Mouse (Mus musculus) liver, embryonic 12.5 days (tissue): Measurements from ENCODE around the gene Ano6. TPM values are rescaled to one million over a fixed set of nuclear protein-coding genes. Genes with fewer than 3 reads are reported as not detected.
A peak's percentile ranks its signal among the peaks of the same experiment; 100 is the strongest.

Experiments used
- ATAC-seq: fragments of 200-750 bp; cut with Nextera tagmentation; 2 replicates; pipeline ENCODE4 v1.8.0; 2017; ENCODE audit warnings: moderate number of reproducible peaks, mild to moderate bottlenecking, moderate library complexity
- H3K27ac ChIP-seq: fragments of 300-500 bp; sonication (generic); 2 replicates; pipeline ENCODE4 v1.5.1; 2016; ENCODE audit warnings: mild to moderate bottlenecking
- H3K27me3 ChIP-seq: fragments of 300-500 bp; sonication (generic); replicated peaks from 2 replicates; pipeline ENCODE4 v1.6.1; 2016; ENCODE audit warnings: mild to moderate bottlenecking, moderate library complexity
- H3K36me3 ChIP-seq: fragments of 300-500 bp; sonication (generic); 2 replicates; pipeline ENCODE4 v1.6.1; 2016; ENCODE audit warnings: mild to moderate bottlenecking, moderate library complexity
- H3K4me1 ChIP-seq: fragments of 300-500 bp; sonication (generic); 2 replicates; pipeline ENCODE4 v1.6.1; 2016
- H3K4me2 ChIP-seq: fragments of 300-500 bp; sonication (generic); 2 replicates; pipeline ENCODE4 v1.6.1; 2016; ENCODE audit warnings: mild to moderate bottlenecking, moderate library complexity
- H3K4me3 ChIP-seq: fragments of 300-500 bp; sonication (generic); 2 replicates; pipeline ENCODE4 v1.5.1; 2016; ENCODE audit warnings: mild to moderate bottlenecking, moderate library complexity
- H3K9ac ChIP-seq: fragments of 300-500 bp; sonication (generic); 2 replicates; pipeline ENCODE4 v1.6.1; 2016; ENCODE audit warnings: mild to moderate bottlenecking, moderate library complexity
- H3K9me3 ChIP-seq: fragments of 300-500 bp; sonication (generic); replicated peaks from 2 replicates; pipeline ENCODE4 v1.6.1; 2016; ENCODE audit warnings: mild to moderate bottlenecking, moderate library complexity
- WGBS: fragments of 180-500 bp; shearing (Covaris S2); methylation state at CpG from one replicate; pipeline ENCODE4 v1.1.7; 2016; ENCODE audit not compliant: insufficient replicate concordance; 5-methylcytosine and 5-hydroxymethylcytosine counted together
- polyA plus RNA-seq: library from polyadenylated mRNA; unstranded; fragments of >200 nt; fragmentation: Nextera tagmentation; extraction: Ambion mirVana; gene quantifications from 2 replicates; pipeline ENCODE4 v1.2.1, GENCODE M21; 2016

Ano6 gene
- polyA plus RNA-seq, 1 experiment from 2014 or later, result 14.7 TPM

GRCm38 (mm10) chr15:95977939-95978252 is 187.3 kb downstream of the Ano6 start:
- Histone ChIP-seq H3K27ac (no peak overlapping the region), H3K4me2 (no peak overlapping the region), H3K36me3 (peaks cover 11% of the 10 kb centered on the region; the same call in 1 of the 2 replicates), H3K9ac (no peak overlapping the region), H3K4me3 (no peak overlapping the region), H3K4me1 (no peaks in the 10 kb centered on the region), H3K9me3 (no peaks in the 10 kb centered on the region), H3K27me3 (no peaks in the 10 kb centered on the region)
- ATAC-seq, result peak; percentile 60; the same call in 1 of the 2 replicates
- WGBS, result 55% methylated on average over 3 of the region's 3 CpGs

- Histone ChIP-seq H3K4me3 (no peak overlapping the region), H3K4me2 (no peak overlapping the region), H3K27ac (no peak overlapping the region), H3K9me3 (no peaks in the 10 kb centered on the region), H3K4me1 (no peaks in the 10 kb centered on the region), H3K36me3 (no peaks in the 10 kb centered on the region), H3K9ac (no peak overlapping the region), H3K27me3 (no peaks in the 10 kb centered on the region)
- WGBS, result 51% methylated on average over 5 of the region's 5 CpGs
- no peak for ATAC-seq
Observed at GRCm38 (mm10) chr15:95980641-95981040, 190.0 kb downstream of the Ano6 start.

GRCm38 (mm10) chr15:95987916-95988315 is 197.3 kb downstream of the Ano6 start:
- H3K9me3 ChIP-seq, result peaks cover 6% of the 10 kb centered on the region; the same call in 1 of the 2 replicates
- H3K4me2 ChIP-seq, result no peak overlapping the region
- 81% methylated on average over 3 of the region's 3 CpGs for WGBS
- H3K36me3 ChIP-seq, result no peaks in the 10 kb centered on the region
- no peaks in the 10 kb centered on the region for H3K27me3 ChIP-seq
- H3K9ac ChIP-seq, result no peak overlapping the region
- H3K4me1 ChIP-seq, result no peaks in the 10 kb centered on the region
- no peak overlapping the region for H3K27ac ChIP-seq
- H3K4me3 ChIP-seq, result no peak overlapping the region
- no peak for ATAC-seq

- H3K4me3 ChIP-seq, result no peak overlapping the region
- H3K27me3 ChIP-seq, result no peaks in the 10 kb centered on the region
- H3K4me2 ChIP-seq, result no peak overlapping the region
- no peak overlapping the region for H3K27ac ChIP-seq
- H3K9me3 ChIP-seq, result peaks cover 6% of the 10 kb centered on the region; the same call in 1 of the 2 replicates
- no peak overlapping the region for H3K9ac ChIP-seq
- H3K4me1 ChIP-seq, result no peaks in the 10 kb centered on the region
- no peak for ATAC-seq
- 71% methylated on average over 9 of the region's 9 CpGs for WGBS
- no peaks in the 10 kb centered on the region for H3K36me3 ChIP-seq
Observed at GRCm38 (mm10) chr15:95989496-95990124, 199.0 kb downstream of the Ano6 start.

GRCm38 (mm10) chr15:96002958-96003601 is 212.4 kb downstream of the Ano6 start:
- no peak overlapping the region for H3K27ac ChIP-seq
- no peak overlapping the region for H3K4me2 ChIP-seq
- 47% methylated on average over 6 of the region's 6 CpGs for WGBS
- no peak overlapping the region for H3K4me3 ChIP-seq
- ATAC-seq, result no peak
- no peak overlapping the region for H3K9ac ChIP-seq
- H3K4me1 ChIP-seq, result no peaks in the 10 kb centered on the region
- H3K36me3 ChIP-seq, result no peaks in the 10 kb centered on the region
- H3K27me3 ChIP-seq, result no peaks in the 10 kb centered on the region
- no peaks in the 10 kb centered on the region for H3K9me3 ChIP-seq

GRCm38 (mm10) chr15:96011640-96012390 is 221.2 kb downstream of the Ano6 start:
- Histone ChIP-seq H3K27ac (no peak overlapping the region), H3K4me1 (no peaks in the 10 kb centered on the region), H3K4me2 (no peak overlapping the region), H3K36me3 (no peaks in the 10 kb centered on the region), H3K9ac (no peak overlapping the region), H3K9me3 (no peaks in the 10 kb centered on the region; the same call in 1 of the 2 replicates), H3K4me3 (no peak overlapping the region), H3K27me3 (no peaks in the 10 kb centered on the region)
- no peak for ATAC-seq
- WGBS, result 70% methylated on average over 16 of the region's 16 CpGs

GRCm38 (mm10) chr15:96012391-96012775 is 221.7 kb downstream of the Ano6 start:
- no peaks in the 10 kb centered on the region for H3K27me3 ChIP-seq
- 65% methylated on average over 8 of the region's 8 CpGs for WGBS
- H3K9me3 ChIP-seq, result no peaks in the 10 kb centered on the region; the same call in 1 of the 2 replicates
- H3K36me3 ChIP-seq, result no peaks in the 10 kb centered on the region
- no peak for ATAC-seq
- no peaks in the 10 kb centered on the region for H3K4me1 ChIP-seq
- H3K9ac ChIP-seq, result no peak overlapping the region
- H3K4me3 ChIP-seq, result no peak overlapping the region
- no peak overlapping the region for H3K27ac ChIP-seq
- H3K4me2 ChIP-seq, result no peak overlapping the region

- Histone ChIP-seq H3K4me2 (no peak overlapping the region), H3K27ac (no peak overlapping the region), H3K27me3 (no peaks in the 10 kb centered on the region), H3K4me3 (no peak overlapping the region), H3K36me3 (no peaks in the 10 kb centered on the region), H3K9me3 (no peaks in the 10 kb centered on the region; the same call in 1 of the 2 replicates), H3K9ac (no peak overlapping the region), H3K4me1 (no peaks in the 10 kb centered on the region)
- WGBS, result 73% methylated on average over 4 of the region's 4 CpGs
- ATAC-seq, result no peak
Observed at GRCm38 (mm10) chr15:96014501-96014900, 223.9 kb downstream of the Ano6 start.

- H3K27me3 ChIP-seq, result no peaks in the 10 kb centered on the region
- no peak overlapping the region for H3K9ac ChIP-seq
- H3K4me2 ChIP-seq, result no peak overlapping the region
- H3K4me1 ChIP-seq, result no peaks in the 10 kb centered on the region
- no peak for ATAC-seq
- H3K4me3 ChIP-seq, result no peak overlapping the region
- H3K27ac ChIP-seq, result no peak overlapping the region
- H3K36me3 ChIP-seq, result no peaks in the 10 kb centered on the region
- 72% methylated on average over 3 of the region's 3 CpGs for WGBS
- no peaks in the 10 kb centered on the region; the same call in 1 of the 2 replicates for H3K9me3 ChIP-seq
Observed at GRCm38 (mm10) chr15:96020465-96020864, 229.8 kb downstream of the Ano6 start.

GRCm38 (mm10) chr15:96021506-96021905 is 230.9 kb downstream of the Ano6 start:
- Histone ChIP-seq H3K4me3 (no peak overlapping the region), H3K27me3 (no peaks in the 10 kb centered on the region), H3K36me3 (no peaks in the 10 kb centered on the region), H3K4me2 (no peak overlapping the region), H3K9me3 (no peaks in the 10 kb centered on the region; the same call in 1 of the 2 replicates), H3K9ac (no peak overlapping the region), H3K27ac (no peak overlapping the region), H3K4me1 (no peaks in the 10 kb centered on the region)
- no peak for ATAC-seq
- 53% methylated on average over 10 of the region's 10 CpGs for WGBS
